Mouse (Mus musculus): ENCODE data around the gene Gpr21.

GRCm38 (mm10) chr2:37549346-37550012, 33.3 kb downstream of the Gpr21 start:
- TF ChIP-seq CTCF (IDR thresholded peaks at IDR 0.05; ENCODE audit: low read depth, low read length) (no peak), EP300 (IDR thresholded peaks at IDR 0.05; ENCODE audit: insufficient read depth, low read depth, low read length) (no peak), POLR2A (IDR thresholded peaks at IDR 0.05; ENCODE audit: insufficient read depth, low read length) (no peak)

Data from ES-Bruce4 (cell line).